Mouse (Mus musculus): ENCODE measurements at regions not wholly inside any gene's neighbourhood (a gene's known extent, or its start where the extent isn't known, plus 50 kb on each side); places are given as distances from the start of the nearest gene placed in this dataset.

DNA sequence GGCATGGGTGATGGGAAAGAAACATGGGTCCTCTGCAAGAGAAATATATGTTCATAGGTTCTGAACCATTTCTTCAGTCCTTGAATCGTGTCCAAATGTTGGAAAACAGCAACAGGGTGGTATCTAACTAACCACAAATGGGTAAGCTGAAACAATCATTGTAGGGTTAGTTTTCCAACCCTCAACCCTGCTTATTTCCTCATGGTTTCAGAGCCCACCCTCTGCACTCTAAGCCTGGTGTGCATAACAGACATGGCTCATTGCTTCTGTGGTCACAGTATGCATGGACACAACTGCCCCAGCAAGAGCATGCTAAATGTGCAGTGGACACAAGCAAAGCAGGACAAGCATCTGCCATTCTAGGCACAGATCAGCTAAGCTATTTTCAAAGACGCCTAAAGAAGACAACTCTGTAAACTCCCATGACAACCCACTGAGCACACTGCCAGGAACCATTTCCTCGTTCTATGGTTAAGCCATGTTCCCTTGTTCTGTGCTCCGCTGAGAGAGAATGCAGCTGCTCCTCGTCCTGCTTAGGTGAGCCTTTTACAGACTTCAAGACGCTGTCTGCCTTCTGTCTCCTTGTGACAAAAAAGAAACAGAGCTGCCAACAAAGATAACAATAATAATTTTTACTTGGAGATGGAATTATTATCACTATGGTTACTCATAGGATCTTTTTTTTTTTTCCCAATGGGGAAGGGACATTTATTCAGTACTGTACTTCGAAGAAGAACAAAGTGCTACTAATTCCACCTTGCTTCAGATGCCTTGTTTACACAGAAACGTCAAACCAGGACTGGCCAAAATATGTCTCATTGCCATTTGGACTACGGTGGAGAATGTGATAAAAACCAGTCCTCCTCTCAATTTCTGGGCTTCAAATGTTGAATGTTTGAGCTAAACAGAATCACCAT, 363.8 kb downstream of the Pbx1 start:
- 57% methylated on average over 9 of the region's 9 CpGs for WGBS
- no peak overlapping the region for H3K4me3 ChIP-seq (replicated peaks; ENCODE audit: extremely low read depth, low read depth, low read length)
- H3K4me1 ChIP-seq (ENCODE audit: control insufficient read depth, insufficient read depth, low read length), result no peaks in the 10 kb centered on the region; the same call in 1 of the 2 replicates
- no peak for DNase-seq
- TF ChIP-seq CTCF (IDR thresholded peaks at IDR 0.05; ENCODE audit: insufficient read depth, low read length) (no peak), POLR2A (IDR thresholded peaks at IDR 0.05; ENCODE audit: borderline replicate concordance, extremely low read depth, low read depth, low read length) (no peak)

DNA sequence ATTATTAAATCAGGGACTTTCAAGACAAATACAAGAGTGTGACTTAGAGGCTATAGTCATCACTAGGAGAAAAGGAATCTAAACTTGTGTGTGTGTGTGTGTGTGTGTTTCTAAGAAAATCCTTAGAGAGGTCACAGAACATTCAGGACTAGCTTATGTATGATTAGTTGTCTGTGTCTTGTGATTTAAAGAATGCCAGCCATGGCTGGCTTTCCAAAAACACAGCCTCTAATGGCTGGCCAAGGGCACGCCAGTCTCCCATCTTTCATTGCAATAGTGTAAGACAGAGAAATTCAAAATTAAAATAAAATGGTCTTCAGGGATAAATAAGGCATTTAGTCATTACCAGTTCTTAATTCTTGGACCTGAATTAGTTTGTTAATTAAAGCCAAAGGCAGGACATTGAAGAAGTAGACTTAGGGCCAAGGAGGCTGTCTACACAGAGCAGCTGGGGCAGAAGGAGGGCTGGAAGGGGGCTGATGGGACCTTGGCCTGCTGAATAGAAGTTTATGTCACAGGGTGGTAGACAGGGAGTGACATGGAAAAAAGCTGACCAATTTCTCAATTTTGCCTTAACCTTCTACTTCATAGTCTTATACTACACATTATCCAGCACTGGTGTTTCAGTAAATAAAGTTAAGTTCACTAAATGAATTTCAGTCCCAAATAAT, 363.0 kb downstream of the Pbx1 start:
- 86% methylated on average over 1 of the region's 1 CpGs for WGBS
- Histone ChIP-seq H3K4me1 (ENCODE audit: control insufficient read depth, insufficient read depth, low read length) (no peaks in the 10 kb centered on the region; the same call in 1 of the 2 replicates), H3K4me3 (replicated peaks; ENCODE audit: extremely low read depth, low read depth, low read length) (no peak overlapping the region)
- TF ChIP-seq CTCF (IDR thresholded peaks at IDR 0.05; ENCODE audit: insufficient read depth, low read length), result no peak
- TF ChIP-seq POLR2A (IDR thresholded peaks at IDR 0.05; ENCODE audit: borderline replicate concordance, extremely low read depth, low read depth, low read length), result no peak
- DNase-seq, result no peak
